Mouse (Mus musculus) CH12.LX (cell line): ENCODE data around the gene Qars. TPM values are rescaled to one million over a fixed set of nuclear protein-coding genes. Genes with fewer than 3 reads are reported as not detected.

Source experiments
- DNase-seq: peaks from one replicate; pipeline ENCODE4 v3.0.0-alpha.2; 2013; ENCODE audit errors: extremely low read depth
- H3K27ac ChIP-seq: 2 replicates; pipeline ENCODE4 v1.5.1; 2012; ENCODE audit warnings: low read depth, mild to moderate bottlenecking, control low read depth, moderate library complexity; ENCODE audit not compliant: insufficient read depth
- H3K27me3 ChIP-seq: replicated peaks from 2 replicates; pipeline ENCODE3; 2012; ENCODE audit warnings: inconsistent platforms
- H3K36me3 ChIP-seq, 2 experiments: replicated peaks in 1 of 2; 2 replicates each; pipeline versions ENCODE3 to v1.6.1; 2012; ENCODE audit warnings: inconsistent platforms in 1 of 2, low read length in 1 of 2, mild to moderate bottlenecking in 1 of 2, mixed read lengths in 1 of 2, moderate library complexity in 1 of 2; ENCODE audit not compliant: control insufficient read depth in 1 of 2, insufficient read depth in 1 of 2
- H3K4me1 ChIP-seq, 2 experiments: 2 replicates each; pipeline ENCODE4 v1.6.1; 2012; ENCODE audit warnings: inconsistent platforms in 1 of 2, moderate library complexity in 1 of 2; ENCODE audit not compliant: insufficient read depth in 2 of 2, control insufficient read depth in 1 of 2
- H3K4me2 ChIP-seq: 2 replicates; pipeline ENCODE4 v1.6.1; 2012; ENCODE audit warnings: low read depth, mild to moderate bottlenecking, control low read depth; ENCODE audit not compliant: poor library complexity, insufficient read depth, severe bottlenecking
- H3K4me3 ChIP-seq, 3 experiments: fragments of 150-350 bp in 1 of 3; sonication (generic) in 1 of 3; replicated peaks in 1 of 3; 2 replicates each; pipeline versions ENCODE3 to v1.5.1; 2011 to 2012; ENCODE audit warnings: low read depth in 2 of 3, low read length in 2 of 3, mild to moderate bottlenecking in 2 of 3, moderate library complexity in 2 of 3, control low read depth in 1 of 3, improper control_type of control experiment in 1 of 3, inconsistent platforms in 1 of 3, mixed read lengths in 1 of 3; ENCODE audit not compliant: poor library complexity in 1 of 3
- H3K79me2 ChIP-seq: replicated peaks from 2 replicates; pipeline ENCODE4 v1.6.1; 2012; ENCODE audit warnings: mild to moderate bottlenecking, moderate library complexity; ENCODE audit not compliant: control insufficient read depth, poor library complexity, insufficient read depth, severe bottlenecking; ENCODE audit errors: extremely low read depth
- H3K9ac ChIP-seq: 2 replicates; pipeline ENCODE4 v1.6.1; 2012; ENCODE audit warnings: low read depth, mild to moderate bottlenecking, control low read depth, moderate library complexity; ENCODE audit not compliant: insufficient read depth
- H3K9me3 ChIP-seq: replicated peaks from 2 replicates; pipeline ENCODE3; 2012; ENCODE audit warnings: low read length, inconsistent platforms, mixed read lengths
- BHLHE40 ChIP-seq: IDR thresholded peaks from 2 replicates; pipeline ENCODE4 v1.6.1; 2011; ENCODE audit warnings: mild to moderate bottlenecking, low read depth, low read length, improper control_type of control experiment
- CHD2 ChIP-seq: IDR thresholded peaks from 2 replicates; pipeline ENCODE4 v1.6.1; 2011; ENCODE audit warnings: low read length, improper control_type of control experiment
- CTCF ChIP-seq, 2 experiments: IDR thresholded peaks in 1 of 2; conservative IDR thresholded peaks in 1 of 2; 2 replicates each; pipeline ENCODE4 v1.5.1; 2011 to 2012; ENCODE audit warnings: low read depth in 2 of 2, low read length in 2 of 2, improper control_type of control experiment in 1 of 2, inconsistent platforms in 1 of 2, mild to moderate bottlenecking in 1 of 2, moderate library complexity in 1 of 2
- E2F4 ChIP-seq: IDR thresholded peaks from 2 replicates; pipeline ENCODE4 v1.6.1; 2011; ENCODE audit warnings: low read depth, low read length, improper control_type of control experiment; ENCODE audit not compliant: insufficient replicate concordance
- ETS1 ChIP-seq: conservative IDR thresholded peaks from 2 replicates; pipeline ENCODE4 v1.6.1; 2012; ENCODE audit warnings: low read depth, mild to moderate bottlenecking, inconsistent platforms, low read length, improper control_type of control experiment, moderate library complexity
- HCFC1 ChIP-seq: IDR thresholded peaks from 2 replicates; pipeline ENCODE4 v1.6.1; 2012; ENCODE audit warnings: low read depth, mild to moderate bottlenecking, inconsistent platforms, low read length, improper control_type of control experiment
- IRF4 ChIP-seq: IDR thresholded peaks from 2 replicates; pipeline ENCODE4 v1.6.1; 2014; ENCODE audit warnings: low read depth, mild to moderate bottlenecking, inconsistent platforms, low read length, improper control_type of control experiment
- JUND ChIP-seq: conservative IDR thresholded peaks from 2 replicates; pipeline ENCODE4 v1.6.1; 2011; ENCODE audit warnings: low read depth, low read length, improper control_type of control experiment
- KAT2A ChIP-seq: IDR thresholded peaks from 2 replicates; pipeline ENCODE4 v1.6.1; 2012; ENCODE audit warnings: low read length, improper control_type of control experiment, inconsistent platforms; ENCODE audit not compliant: insufficient replicate concordance
- MAX ChIP-seq: IDR thresholded peaks from 2 replicates; pipeline ENCODE4 v1.6.1; 2011; ENCODE audit warnings: low read length, improper control_type of control experiment
- MXI1 ChIP-seq: IDR thresholded peaks from 2 replicates; pipeline ENCODE4 v1.6.1; 2011; ENCODE audit warnings: mild to moderate bottlenecking, low read depth, low read length, improper control_type of control experiment
- MYC ChIP-seq: IDR thresholded peaks from 2 replicates; pipeline ENCODE4 v1.6.1; 2011; ENCODE audit warnings: low read depth, mild to moderate bottlenecking, improper control_type of control experiment, low read length
- NELFE ChIP-seq: IDR thresholded peaks from 2 replicates; pipeline ENCODE4 v1.6.1; 2011; ENCODE audit warnings: low read depth, low read length, improper control_type of control experiment
- PAX5 ChIP-seq: IDR thresholded peaks from 2 replicates; pipeline ENCODE4 v1.6.1; 2012; ENCODE audit warnings: low read length, inconsistent platforms, mixed read lengths
- SIN3A ChIP-seq: IDR thresholded peaks from 2 replicates; pipeline ENCODE4 v1.6.1; 2012; ENCODE audit warnings: low read length, improper control_type of control experiment, inconsistent platforms
- ZKSCAN1 ChIP-seq: IDR thresholded peaks from 2 replicates; pipeline ENCODE4 v1.6.1; 2012; ENCODE audit warnings: low read depth, inconsistent platforms, low read length, improper control_type of control experiment, borderline replicate concordance
- ZMIZ1 ChIP-seq: IDR thresholded peaks from 2 replicates; pipeline ENCODE4 v1.6.1; 2012; ENCODE audit warnings: low read depth, mild to moderate bottlenecking, inconsistent platforms, low read length, improper control_type of control experiment
- ZNF384 ChIP-seq: IDR thresholded peaks from 2 replicates; pipeline ENCODE4 v1.6.1; 2012; ENCODE audit warnings: low read depth, low read length, improper control_type of control experiment, inconsistent platforms
- dilution Hi-C: fragments of 300-500 bp; cut with MboI; formaldehyde crosslinking; loops from 2 replicates; pipeline ENCODE4 v1.14.3; 2020; ENCODE audit warnings: low sequenced_read_pairs; ENCODE audit not compliant: extremely low pct_unique_long_range_greater_than_20kb, extremely low pct_ligation_motif_present
- in situ Hi-C: fragments of 300-500 bp; cut with MboI; formaldehyde crosslinking; loops from 3 replicates; pipeline ENCODE4 v1.14.3; 2019; ENCODE audit warnings: low sequenced_read_pairs, low pct_ligation_motif_present, low pct_unique_long_range_greater_than_20kb, mixed read lengths
- polyA plus RNA-seq: library from polyadenylated mRNA; unstranded; fragments of >175 nt; gene quantifications from 2 replicates; pipeline ENCODE4 v1.2.1, GENCODE M21; 2012; ENCODE audit warnings: low read depth; ENCODE audit not compliant: insufficient read length
- total RNA-seq, 2 experiments: library from RNA; depleted of rRNA; stranded (reverse); fragments of 300-350 nt in 1 of 2; fragments of >200 nt in 1 of 2; gene quantifications; 2 replicates each; pipeline ENCODE4 v1.2.3; 2012 to 2014

Qars gene
- total and polyA plus RNA-seq, 3 experiments = 229 to 322 (median 293) TPM

DNA sequence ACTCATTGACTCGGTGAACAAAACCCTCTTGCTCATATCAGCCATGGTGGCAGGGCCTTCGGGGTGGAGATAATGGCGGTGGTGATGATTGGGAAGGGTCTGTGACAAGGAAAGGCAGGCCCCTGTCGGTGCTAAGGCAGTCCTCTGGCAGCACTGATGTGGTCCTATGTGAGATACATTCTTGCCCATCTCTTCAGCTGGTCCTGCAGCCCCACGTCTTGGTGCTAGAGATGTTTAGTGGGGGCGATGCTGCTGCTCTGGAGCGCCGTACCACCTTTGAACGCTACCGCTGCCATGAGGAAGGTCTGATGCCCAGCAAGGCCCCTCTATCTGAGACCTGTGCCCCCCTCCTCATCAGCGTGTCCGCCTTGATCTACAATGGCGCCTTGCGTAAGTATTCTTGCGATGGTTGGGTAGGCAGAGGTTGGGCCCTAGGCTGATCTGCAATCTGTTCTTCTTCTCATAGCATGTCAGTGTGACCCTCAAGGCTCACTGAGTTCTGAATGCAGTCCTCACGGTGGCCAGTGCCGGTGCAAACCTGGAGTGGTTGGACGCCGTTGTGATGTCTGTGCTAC lies 22.1 kb upstream of the Qars start:
- Histone ChIP-seq H3K9me3 (no peaks in the 10 kb centered on the region), H3K27ac (no peak overlapping the region), H3K36me3 (no peaks in the 10 kb centered on the region), H3K9ac (no peak overlapping the region), H3K27me3 (peaks cover 6% of the 10 kb centered on the region), H3K4me2 (no peak overlapping the region), H3K79me2 (no peaks in the 10 kb centered on the region), H3K4me1 (peaks cover 6 to 13% of the 10 kb centered on the region in 2 experiments), H3K4me3 (no peak overlapping the region)
- TF ChIP-seq NELFE = no peak
- no peak for TF ChIP-seq ZMIZ1
- no peak for TF ChIP-seq SIN3A
- no peak for TF ChIP-seq ZKSCAN1
- TF ChIP-seq ETS1 = no peak
- TF ChIP-seq MYC = no peak
- TF ChIP-seq PAX5 = no peak
- TF ChIP-seq CTCF (conservative IDR thresholded peaks at IDR 0.05 in 1 of 2, IDR thresholded peaks at IDR 0.05 in 1 of 2; ENCODE audit: low read depth in 2 of 2, low read length in 2 of 2) = no peak
- no peak for TF ChIP-seq ZNF384
- TF ChIP-seq E2F4 = no peak
- TF ChIP-seq IRF4 = no peak
- TF ChIP-seq JUND = no peak
- TF ChIP-seq CHD2 = no peak
- dilution Hi-C loops = no loop called here
- DNase-seq = no peak
- in situ Hi-C loops = no loop called here

DNA sequence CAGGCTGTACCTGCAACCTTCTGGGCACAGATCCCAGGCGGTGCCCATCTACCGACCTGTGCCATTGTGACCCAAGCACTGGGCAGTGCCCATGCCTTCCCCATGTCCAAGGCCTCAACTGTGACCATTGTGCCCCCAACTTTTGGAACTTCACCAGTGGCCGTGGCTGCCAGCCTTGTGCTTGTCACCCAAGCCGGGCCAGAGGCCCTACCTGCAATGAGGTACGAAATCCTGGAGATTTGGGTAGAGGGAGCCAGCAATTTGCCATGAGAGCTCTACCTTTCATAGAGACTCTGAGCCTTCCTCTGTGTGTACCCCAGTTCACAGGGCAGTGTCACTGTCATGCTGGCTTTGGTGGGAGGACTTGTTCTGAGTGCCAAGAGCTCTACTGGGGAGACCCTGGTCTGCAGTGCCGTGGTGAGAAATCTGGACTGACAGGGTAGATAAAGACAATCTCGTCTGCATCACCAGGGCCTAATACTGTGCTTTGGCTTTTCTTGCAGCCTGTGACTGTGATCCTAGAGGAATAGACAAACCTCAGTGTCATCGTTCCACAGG lies 20.5 kb upstream of the Qars start:
- peaks cover 6% of the 10 kb centered on the region for H3K27me3 ChIP-seq

DNA sequence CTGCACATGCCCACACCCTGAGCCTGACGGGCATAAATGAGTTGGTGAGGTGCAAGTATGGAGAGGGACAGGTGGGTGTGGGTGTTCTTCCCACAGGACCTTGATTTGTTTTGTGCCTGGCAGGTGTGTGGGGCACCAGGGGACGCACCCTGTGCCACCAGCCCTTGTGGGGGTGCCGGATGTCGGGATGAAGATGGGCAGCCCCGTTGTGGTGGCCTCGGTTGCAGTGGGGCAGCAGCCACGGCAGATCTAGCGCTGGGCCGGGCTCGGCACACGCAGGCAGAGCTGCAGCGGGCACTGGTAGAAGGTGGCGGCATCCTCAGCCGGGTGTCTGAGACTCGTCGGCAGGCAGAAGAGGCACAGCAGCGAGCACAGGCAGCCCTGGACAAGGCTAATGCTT lies 19.1 kb upstream of the Qars start:
- Histone ChIP-seq H3K9me3 (no peaks in the 10 kb centered on the region), H3K79me2 (peaks cover 24% of the 10 kb centered on the region), H3K4me2 (no peak overlapping the region), H3K36me3 (peaks cover 8 to 16% of the 10 kb centered on the region in 2 experiments), H3K4me1 (peaks cover 11 to 31% of the 10 kb centered on the region in 2 experiments), H3K27ac (no peak overlapping the region), H3K4me3 (no peak overlapping the region), H3K9ac (no peak overlapping the region), H3K27me3 (peaks cover 6% of the 10 kb centered on the region)
- no peak for TF ChIP-seq MAX
- TF ChIP-seq HCFC1 = no peak
- no peak for TF ChIP-seq BHLHE40
- no peak for TF ChIP-seq MXI1
- TF ChIP-seq KAT2A = no peak
- no peak for DNase-seq
- in situ Hi-C loops = no loop called here
- dilution Hi-C loops = no loop called here

More for the DNA sequence above, 20.5 kb upstream of the Qars start:
- Histone ChIP-seq H3K9me3 (no peaks in the 10 kb centered on the region), H3K4me3 (no peak overlapping the region), H3K36me3 (peaks cover 0 to 2% of the 10 kb centered on the region in 2 experiments), H3K9ac (no peak overlapping the region), H3K4me1 (peaks cover 9 to 17% of the 10 kb centered on the region in 2 experiments), H3K4me2 (no peak overlapping the region), H3K79me2 (peaks cover 13% of the 10 kb centered on the region), H3K27ac (no peak overlapping the region)
- TF ChIP-seq IRF4 (no peak), PAX5 (no peak)
- DNase-seq = no peak
- in situ Hi-C loops = no loop called here
- dilution Hi-C loops = no loop called here
